Mouse (Mus musculus) skeletal muscle tissue, adult 2 months (tissue): ENCODE results near the gene Prh1.
"Not testable (repeated sequence)": the region's sequence is repeated elsewhere in the genome, so short reads cannot be mapped to it uniquely, and the experiment has no call there.

Experiments
- DNase-seq: peaks from one replicate; pipeline ENCODE4 v3.0.0-alpha.2; 2012; ENCODE audit warnings: low read depth, low spot score

Prh1 gene

GRCm38 (mm10) chr6:132569509-132569908 is at the start of gene Prh1:
Prh1 (plus strand) TSS chr6:132569809.
- not testable (repeated sequence) for DNase-seq

- not testable (repeated sequence) for DNase-seq
Measured at GRCm38 (mm10) chr6:132595613-132596012, 26.0 kb downstream of the Prh1 start, which contains the start of gene Prp2. Prp2 (plus strand) TSS chr6:132595913.
